Mouse (Mus musculus) induced T-regulatory cell, adult 2 months (primary cell): ENCODE measurements around the gene Rnd3.

Experiments
- DNase-seq: peaks from one replicate; pipeline ENCODE4 v3.0.0-alpha.2; 2012; ENCODE audit warnings: low read depth

The Rnd3 gene

DNA sequence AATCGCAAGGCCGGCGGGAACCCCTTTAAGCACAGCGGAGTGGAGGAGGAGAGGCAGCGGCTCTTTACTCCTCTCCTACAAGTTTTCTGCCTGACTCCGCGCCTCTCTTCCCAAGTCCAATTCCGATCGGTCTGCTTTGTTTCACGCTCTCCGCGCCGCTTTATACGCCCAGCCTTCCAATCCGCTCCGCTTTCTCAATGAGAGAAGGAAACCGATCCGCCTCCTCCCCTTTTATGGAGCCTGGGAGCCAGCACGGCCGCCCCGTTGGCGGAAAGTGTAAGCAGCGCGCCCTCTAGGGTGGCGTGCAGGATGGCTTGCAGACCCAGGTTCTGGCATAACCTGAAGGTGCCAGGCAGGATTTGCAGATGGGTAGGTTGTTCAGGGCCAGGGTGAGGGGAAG, at the start of gene Rnd3:
Gene Rnd3 (minus strand): TSS at position 137 of the 400 bp plus-strand sequence.
- DNase-seq = peak; percentile 19

DNA sequence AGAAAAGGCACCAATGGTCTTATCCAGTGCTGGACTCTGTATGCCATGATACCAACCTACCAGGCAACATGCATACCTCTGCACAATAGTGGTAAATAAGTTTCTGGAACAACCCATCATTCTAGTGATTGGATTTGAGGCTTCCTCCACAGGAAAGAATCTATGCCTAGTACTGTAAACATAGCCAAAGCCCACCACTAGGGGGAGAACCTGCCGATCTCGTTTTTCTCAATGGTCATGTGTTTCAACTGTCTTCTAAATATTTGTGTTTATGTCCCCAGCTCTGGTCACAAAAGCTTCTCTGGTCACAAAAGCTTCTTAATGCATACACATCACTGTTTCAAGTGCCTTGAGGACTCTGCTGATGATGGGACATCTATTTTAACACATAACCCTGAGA, 43.4 kb upstream of the Rnd3 start:
- peak; percentile 2 for DNase-seq

DNA sequence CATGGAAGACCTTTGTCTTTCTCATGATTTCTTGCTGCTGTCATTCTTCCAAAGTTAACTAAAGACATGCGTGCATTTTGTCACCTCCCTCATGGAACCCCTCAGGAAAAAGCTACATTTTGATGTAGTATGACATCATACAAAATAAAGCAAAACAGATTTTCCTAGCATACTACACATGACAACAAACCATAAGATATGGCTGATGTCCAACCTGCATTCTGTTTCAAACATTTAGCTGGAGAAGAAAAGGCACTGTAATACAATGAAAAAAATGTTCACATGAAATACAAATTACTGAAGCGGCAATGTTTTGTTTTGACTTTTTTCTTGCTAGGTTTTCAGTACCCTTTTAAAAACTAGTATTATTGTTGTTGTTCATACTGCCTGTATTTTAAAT, 36.9 kb upstream of the Rnd3 start:
- DNase-seq = no peak

DNA sequence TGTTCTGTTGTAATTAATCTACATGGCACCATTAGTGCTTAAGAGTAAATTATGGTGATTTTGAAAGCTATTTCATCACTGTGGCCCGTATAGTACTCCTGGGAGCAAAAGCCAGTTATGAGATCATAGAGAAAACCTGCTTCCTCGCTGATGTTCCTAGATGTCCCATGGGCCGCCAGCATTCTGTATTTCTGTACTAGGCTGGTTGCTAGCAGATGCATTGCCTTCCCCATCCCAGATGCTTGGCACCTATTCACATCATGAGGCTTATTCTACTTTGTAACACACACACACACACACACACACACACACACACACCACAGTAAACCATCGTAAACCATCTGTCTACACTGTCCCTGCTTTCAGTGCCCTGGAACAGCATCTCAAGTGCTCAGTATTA, 34.1 kb upstream of the Rnd3 start:
- no peak for DNase-seq

- no peak for DNase-seq
These were observed 32.5 kb upstream of the Rnd3 start for GRCm38 (mm10) chr2:51181376-51181775.

DNA sequence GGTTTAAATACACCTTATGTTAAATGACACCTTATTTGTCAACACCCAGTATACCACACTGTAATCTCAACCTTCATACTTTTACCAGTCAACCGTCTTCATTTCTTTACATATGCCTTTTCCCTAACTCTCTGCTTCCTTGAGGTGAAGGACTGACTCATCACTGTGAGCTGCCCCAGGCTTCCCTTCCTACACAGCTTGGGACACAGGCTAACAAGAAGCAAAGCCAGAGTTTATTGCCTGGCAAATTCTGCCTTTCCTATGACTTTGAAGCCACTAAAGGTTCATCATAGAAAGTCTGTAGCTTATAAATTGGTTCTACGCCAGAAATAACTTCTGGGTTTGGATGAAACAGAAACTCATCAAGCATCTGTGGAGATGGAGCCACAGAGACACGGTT, 30.2 kb upstream of the Rnd3 start:
- DNase-seq = no peak

- DNase-seq = no peak
These were observed 28.7 kb upstream of the Rnd3 start for GRCm38 (mm10) chr2:51177615-51178014.

DNA sequence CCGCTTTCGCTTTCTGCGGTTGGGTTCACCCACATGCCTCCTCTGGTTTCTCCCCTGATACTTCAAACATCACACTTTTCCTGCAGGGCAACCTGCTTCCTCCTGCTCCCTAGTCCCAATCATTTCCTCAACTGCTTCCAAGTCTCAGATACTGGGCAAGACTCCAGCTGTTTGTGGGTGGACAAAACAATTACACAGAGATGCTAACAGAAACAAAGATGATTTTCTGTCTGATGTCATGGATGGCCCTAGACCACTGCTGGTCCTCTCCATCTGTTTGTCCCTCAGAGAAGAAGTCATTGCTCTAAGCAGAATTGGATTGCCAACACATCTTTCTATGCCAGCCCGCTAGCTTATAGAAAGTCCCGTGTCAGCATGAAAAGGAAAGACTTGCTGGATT, 26.4 kb upstream of the Rnd3 start:
- DNase-seq = no peak

DNA sequence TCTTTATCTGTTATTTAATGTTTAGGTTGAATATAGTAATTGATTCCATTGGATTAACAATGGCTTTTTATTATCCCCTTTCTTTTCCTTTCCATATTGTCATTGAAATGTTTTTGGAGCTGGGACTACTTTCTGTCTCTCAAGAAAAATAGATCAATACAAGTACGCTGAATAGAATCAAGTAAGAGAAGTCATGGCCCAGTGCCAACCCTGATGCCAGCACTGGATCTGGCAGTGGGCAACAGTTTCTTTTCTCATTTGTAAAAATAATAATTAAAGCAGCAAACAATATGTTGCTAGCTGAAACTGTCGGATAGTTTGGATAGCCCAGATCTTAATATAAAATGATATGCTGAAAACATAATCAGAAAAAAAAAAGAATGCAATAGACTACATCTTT, 12.2 kb upstream of the Rnd3 start:
- no peak for DNase-seq

GRCm38 (mm10) chr2:51148454-51148853, 457 bp downstream of the Rnd3 start:
- no peak for DNase-seq

GRCm38 (mm10) chr2:51148065-51148407, 875 bp downstream of the Rnd3 start:
- no peak for DNase-seq

GRCm38 (mm10) chr2:51147318-51148064, 1.4 kb downstream of the Rnd3 start:
- DNase-seq = no peak

DNA sequence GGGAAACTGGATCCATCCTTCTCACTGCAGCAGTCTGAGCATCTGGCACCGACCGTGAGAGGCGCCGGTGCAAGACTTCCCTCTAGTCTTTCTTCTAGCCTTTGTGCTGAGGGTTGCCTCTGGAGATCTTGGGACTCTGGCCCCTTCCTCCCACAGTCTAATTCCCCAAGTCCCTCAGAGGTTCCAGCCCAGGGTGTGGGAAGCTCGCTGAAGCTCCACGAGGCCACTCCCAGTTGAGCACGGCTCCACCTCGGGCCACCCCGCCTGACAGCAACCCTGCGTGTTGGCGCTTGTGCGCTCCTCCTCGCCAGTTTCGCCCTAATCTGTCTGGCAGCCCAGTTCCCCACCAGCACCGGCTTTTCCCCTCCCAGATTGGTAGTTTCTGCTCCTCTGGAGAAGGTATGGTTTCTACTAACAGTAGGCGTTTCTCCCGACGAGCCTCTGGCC, 2.0 kb downstream of the Rnd3 start:
- no peak for DNase-seq

DNA sequence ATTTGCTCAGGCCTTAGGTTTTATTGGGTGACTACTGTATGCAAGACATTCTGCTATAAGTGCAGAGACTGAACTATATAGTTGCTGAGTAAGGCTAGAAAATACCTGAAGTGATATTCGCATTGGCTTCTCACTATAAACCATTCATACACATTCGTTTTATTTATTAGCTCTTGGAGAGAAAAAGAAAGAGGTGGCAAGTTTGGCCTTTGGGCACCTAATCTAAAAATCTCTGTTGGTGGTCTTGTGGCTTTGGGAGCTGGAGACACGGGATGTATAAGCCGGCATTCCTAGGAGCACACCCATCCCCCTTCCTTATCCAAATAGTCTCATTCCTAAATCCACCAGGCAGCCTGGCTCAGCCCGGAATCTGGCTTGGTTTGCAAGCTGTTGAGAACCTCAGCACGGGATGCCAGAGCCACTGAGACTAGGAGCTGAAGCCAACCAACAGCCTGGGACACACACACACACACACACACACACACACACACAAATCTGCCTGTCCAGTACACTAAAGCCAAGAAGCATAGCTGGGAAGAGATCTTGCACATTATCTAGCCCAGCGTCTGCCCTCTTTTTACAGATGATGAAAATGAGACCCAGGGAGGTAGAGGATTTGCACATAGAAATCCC, 3.0 kb downstream of the Rnd3 start:
- DNase-seq = no peak

DNA sequence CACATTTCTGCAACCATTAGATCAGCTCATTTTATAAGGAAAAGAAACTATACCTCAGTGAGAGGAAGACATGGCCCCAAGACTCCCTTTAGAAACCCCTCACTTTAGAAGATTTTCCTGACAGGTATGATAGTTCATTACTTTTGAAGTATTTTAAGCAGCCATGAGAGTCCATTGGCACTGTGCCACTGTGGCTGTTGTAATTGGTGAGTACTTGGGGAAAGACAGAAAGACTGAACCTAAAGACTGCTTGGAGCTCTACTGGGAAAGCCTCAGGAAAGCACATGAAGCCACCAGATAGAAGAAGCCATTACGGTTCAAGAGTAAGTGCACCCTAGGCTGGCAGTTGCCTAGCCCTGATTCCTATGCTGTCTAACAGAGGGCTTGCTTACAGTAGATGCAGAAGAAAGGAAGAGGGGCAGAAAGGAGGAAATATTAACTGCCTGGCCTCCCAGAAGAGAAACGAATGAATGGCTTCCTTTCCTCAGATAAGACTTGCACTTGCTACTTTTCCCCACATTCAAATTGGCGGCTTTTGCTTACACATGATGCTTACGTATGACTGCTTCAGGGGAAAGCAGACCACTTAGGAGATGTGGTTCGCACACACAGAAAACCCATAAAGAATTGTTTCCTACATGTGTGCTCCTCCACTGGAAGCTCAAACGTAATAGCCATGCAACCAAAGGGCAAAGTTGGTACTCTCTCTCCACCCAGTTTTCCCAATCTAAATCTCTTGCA, 4.4 kb downstream of the Rnd3 start:
- no peak for DNase-seq

DNA sequence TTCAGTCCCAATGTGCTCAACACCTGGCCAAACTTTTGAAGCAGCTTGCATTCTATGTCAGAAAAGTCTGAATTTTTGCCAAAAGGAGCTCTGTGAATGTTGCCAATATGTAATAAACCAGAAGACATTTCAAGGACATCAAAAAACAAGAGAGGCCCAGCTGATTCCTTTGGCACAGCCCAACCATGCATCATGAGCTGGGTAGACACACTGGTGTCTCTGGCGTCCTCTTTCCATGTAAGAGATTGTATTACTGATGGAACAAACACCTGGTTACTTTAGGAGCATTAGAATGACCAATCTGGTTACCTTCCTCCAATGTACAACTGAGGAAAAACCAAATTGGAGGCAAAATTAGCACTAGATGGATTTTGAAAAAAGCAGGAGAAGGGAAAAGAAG, 6.5 kb downstream of the Rnd3 start:
- no peak for DNase-seq

GRCm38 (mm10) chr2:51141345-51141744, 7.6 kb downstream of the Rnd3 start:
- DNase-seq = no peak

- DNase-seq = no peak
These were observed 8.4 kb downstream of the Rnd3 start for GRCm38 (mm10) chr2:51140486-51140885.

GRCm38 (mm10) chr2:51139912-51140446, 8.9 kb downstream of the Rnd3 start:
- DNase-seq = no peak

- no peak for DNase-seq
These were observed 9.5 kb downstream of the Rnd3 start for GRCm38 (mm10) chr2:51139218-51139911.

GRCm38 (mm10) chr2:51137726-51138125, 11.2 kb downstream of the Rnd3 start:
- no peak for DNase-seq

- DNase-seq = no peak
These were observed 16.7 kb downstream of the Rnd3 start for GRCm38 (mm10) chr2:51132181-51132580.
